Mouse (Mus musculus): ENCODE results near the gene Frmd4b.
"Not testable (repeated sequence)": the region's sequence is repeated elsewhere in the genome, so short reads cannot be mapped to it uniquely, and the experiment has no call there.

Frmd4b gene

DNA sequence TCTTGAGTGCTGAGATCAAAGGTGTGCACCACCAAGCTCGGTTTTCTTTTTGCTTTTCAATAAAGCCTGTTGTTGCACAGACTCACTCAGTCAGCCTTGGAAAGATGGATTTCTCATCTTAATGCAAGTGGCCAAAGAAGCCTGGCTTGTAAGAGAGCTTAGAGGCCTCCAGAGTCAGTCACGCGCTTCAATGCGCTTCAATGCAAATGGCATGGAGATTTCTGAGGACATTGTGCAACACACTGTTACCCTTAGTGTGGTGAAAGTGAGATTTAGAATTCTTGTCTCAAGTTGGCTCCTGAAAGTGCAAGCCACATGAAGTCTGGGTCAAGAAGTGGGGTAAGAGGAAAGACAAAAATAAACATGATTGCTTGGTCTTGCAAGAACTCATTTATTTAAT, 236.1 kb downstream of the Frmd4b start:
- intact Hi-C loops (cut with DNase I), result no loop called here

DNA sequence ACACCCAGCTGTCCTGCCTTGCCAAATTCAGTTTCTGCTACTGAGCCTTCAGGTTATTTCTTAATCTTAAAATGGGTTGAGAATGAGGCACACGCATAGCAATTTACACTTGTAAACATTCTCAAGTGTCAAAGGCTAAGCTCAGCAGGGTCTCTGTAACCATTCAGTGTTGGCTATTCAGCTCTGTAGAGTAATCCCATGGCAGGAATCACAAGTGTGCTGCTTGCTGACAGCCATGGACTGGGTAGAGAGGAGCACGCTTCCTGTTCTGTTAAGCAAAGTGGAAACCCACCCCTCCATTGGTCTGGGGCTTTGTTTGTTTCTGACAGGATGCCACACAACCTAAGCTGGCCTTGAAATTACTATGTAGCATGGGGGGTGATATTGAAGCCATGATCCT, 246.4 kb downstream of the Frmd4b start:
- intact Hi-C loops (cut with DNase I), result no loop called here

DNA sequence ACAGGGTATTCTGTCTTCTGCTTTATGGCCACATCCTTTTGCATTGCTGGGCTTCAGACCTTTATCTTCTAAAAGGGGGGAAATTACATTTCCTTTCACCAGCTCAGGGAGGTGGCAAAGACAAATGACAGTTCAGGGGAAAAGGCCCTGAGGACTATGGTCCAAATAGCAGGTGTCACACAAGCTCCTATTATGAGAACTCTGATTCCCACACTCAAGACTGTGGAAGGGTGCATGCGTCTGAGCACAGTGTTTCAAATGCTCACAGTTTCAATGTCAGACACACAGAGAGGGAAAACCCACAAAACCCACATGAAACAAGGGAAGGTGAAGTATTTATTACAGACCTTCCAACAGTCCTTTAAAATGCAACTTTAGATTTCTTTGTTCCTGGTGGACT, 246.9 kb downstream of the Frmd4b start:
- intact Hi-C loops (cut with DNase I), result no loop called here

DNA sequence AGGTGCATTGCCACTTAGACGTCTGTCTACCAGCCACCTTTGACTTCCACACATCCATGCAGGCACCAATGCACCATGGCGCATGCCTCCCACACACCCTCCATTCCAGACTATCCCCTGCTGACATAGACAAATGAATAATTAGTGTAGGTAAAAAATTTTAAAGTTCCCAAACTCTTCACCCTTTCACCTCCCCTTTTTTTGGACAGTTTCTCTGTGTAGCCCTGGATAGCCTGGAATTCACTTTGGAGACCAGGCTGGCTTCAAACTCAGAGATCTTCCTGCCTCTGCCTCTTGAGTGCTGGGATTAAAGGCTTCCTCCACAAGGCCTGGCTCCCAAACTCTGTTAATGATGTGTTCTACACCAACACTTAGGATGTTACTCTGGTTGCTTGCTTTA, 253.5 kb downstream of the Frmd4b start:
- intact Hi-C loops (cut with DNase I), result no loop called here

DNA sequence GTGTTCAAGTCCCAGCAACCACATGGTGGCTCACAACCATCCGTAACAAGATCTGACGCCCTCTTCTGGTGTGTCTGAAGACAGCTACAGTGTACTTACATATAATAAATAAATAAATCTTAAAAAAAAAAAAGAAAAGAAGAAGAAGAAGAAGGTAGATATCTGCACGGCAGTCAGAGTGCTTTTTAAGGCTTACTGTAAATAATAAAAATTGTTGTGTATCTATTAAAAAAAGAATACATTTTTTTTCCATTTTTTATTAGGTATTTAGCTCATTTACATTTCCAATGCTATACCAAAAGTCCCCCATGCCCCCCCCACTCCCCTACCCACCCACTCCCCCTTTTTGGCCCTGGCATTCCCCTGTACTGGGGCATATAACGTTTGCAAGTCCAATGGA, 259.7 kb downstream of the Frmd4b start:
- intact Hi-C loops (cut with DNase I), result not testable (repeated sequence)

DNA sequence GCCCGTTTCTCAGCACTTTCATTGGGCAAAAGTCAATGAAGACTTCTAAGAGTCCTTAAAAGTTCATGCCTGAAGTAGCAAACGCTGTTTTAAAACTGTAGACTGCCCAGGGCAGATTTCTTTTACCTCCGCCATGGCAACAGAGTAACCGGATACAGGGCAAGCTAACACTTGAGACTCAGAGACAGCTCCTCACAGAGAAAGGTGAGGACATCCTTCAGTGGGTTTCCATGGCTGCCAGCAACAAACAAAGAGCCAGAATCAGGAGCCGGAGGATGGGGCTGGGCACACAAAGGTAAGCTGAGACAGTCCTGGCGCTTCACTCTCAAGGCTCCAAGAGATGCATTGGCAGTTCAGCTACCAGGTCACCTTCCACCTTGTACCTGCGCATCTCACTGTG, 260.7 kb downstream of the Frmd4b start:
- intact Hi-C loops (cut with DNase I), result no loop called here

DNA sequence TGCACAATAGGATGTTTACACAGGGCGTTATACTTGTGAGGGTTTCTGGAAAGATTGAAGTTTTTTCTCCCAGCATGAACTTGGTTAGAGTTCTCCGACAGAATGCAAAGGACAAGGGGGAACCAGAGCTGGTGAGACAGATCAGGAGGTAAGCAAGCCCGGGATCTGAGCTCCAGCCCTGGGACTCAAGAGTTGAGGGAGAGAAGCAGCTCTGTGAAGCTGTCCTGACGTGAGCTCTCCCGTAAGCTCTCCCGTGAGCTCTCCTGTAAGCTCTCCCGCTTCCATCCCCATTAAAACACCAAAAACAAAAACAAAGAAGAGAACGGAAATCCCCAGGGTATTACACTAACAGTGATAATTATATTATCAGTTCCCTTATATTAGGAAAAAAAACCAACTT, 262.2 kb downstream of the Frmd4b start:
- intact Hi-C loops (cut with DNase I), result no loop called here

DNA sequence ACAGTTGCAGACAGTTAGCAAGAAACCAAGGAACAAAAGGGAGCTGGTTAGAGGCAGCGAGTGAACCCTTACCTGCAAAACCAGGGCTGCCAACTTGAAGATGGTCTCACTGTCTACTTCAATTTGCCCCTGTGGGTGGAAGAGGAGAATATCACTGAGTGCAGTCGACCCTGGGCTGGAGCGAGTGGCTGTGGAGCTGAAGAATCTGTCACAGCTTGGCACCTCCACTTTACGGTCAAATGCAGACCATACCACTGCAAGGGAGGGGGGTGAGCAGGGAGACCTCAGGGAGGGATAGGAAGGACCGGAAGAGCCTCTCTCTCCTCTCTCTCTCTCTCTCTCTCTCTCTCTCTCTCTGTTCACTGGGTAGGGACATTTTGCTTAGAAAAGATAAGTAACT, 263.4 kb downstream of the Frmd4b start:
- intact Hi-C loops (cut with DNase I), result no loop called here

DNA sequence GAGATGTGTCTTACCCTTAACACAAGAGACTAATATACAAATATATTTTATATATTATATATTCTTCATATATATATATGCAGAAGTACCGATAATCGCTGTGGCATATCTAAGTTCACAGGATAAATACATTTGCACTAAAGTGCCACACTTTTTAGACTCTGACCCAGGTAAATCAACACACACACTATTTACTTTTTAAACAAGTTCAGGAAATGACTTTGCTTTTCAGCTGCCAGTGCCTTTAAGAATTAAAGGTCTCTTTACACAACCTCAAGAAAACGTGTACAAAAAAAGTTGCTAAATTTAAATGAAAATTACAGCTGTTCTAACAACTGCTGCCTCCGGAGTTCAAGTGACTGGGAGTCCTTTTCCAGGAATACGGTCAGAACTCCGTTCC, 264.0 kb downstream of the Frmd4b start:
- intact Hi-C loops (cut with DNase I), result no loop called here

DNA sequence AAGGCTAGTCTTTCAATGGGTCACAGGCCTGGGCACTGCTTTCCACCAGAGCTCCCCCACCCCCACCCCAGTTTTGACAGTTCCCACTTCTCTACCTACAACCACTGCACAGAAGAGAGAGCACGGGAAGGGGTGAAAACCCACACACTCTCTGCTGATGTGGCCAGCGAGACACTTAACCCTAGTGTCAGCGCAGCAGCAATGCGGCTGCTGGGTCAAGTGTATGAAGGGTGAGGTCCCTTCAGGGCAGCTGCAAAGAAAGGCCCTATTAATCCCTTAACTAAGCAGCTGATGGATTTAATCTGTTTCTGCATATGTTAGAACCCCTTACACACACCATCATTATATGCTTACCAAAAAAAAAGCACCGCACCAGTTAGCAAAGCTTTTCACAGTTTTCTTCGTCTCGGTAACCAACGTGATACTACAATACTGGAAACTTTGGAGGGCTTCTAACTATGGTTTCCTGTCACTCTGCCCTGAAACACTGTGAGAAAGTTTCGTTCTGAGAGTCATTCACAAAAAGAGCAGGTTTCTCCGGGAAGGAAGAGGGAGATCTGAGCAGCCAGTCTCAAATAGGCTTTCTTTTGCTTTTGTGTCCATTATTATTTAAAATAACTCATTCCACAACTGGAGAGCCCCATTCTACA, 264.7 kb downstream of the Frmd4b start:
- intact Hi-C loops (cut with DNase I), result no loop called here

DNA sequence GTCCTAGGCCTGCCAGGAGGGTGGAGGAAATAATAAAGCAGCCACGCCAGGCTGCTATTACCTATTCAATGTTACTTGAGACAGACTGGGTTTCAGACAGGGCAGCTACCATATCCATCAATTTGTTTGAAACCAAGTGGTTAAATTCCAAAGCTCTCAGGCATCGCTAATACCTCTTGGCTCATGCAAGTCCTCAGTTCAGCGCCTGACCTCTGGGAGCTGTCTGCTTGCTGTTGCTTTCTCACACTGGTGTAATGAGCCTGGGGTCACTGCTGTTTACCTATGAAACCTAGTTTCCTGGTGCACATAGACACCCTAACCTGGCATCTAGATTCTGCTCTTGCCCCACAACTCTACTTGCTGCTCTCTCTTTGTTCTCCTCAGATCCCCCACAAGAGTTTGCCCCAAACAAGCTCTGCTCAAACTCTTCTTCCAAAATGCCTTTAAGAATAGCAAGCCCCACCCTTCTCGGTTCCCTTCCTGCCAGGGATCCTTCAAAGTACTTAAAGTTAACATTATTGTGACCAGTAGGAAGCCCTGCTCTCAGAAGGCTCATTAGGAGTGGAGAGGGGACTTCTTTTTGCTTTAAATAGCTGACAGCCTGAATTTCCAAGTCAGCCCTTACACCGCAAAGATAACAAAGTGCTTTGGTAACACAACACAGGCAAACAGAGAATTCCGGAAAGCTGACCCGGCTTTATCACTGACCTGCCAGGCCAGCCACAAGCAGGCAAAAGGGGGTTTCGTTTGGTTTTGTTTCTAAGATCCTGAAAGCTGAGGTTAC, 267.8 kb downstream of the Frmd4b start:
- intact Hi-C loops (cut with DNase I), result no loop called here

DNA sequence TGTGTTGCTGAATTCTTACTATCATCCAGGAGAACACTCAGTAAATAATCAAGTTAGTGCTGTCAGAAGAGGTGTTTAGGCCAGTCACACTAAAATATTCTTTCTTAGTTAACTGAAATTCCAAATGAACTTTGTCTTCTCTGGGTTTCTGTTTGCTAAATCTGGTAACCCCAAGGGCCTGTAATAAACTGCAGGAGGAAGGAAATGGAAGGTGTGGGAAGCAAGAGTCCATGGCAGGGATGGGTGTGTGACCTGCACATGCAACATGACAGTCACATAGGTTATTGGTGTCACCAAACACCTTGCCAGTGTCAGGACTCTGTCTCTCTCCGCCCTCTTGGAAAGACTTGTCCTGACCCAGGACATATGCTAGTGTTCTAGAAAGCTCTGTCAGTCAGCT, 270.4 kb downstream of the Frmd4b start:
- intact Hi-C loops (cut with DNase I), result no loop called here

DNA sequence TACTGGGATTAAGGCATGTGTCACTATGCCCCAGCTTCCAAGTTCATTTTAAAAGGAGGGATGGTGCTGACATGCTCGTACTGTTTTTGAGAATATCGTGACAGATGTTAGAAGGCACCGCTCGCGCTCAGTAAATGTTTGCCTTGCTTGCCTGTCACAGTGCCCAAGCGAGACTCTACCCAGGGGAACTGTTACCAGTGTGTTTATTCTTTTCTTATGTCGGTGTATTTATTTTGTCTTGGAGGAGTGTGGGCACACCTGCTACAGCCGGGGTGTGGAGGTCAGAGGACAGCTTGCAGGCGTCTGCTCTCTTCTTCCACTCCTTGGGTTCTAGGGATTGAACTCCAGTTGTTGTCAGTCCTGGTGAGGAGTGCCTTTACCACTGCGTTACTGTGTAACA, 270.8 kb downstream of the Frmd4b start:
- intact Hi-C loops (cut with DNase I), result no loop called here

DNA sequence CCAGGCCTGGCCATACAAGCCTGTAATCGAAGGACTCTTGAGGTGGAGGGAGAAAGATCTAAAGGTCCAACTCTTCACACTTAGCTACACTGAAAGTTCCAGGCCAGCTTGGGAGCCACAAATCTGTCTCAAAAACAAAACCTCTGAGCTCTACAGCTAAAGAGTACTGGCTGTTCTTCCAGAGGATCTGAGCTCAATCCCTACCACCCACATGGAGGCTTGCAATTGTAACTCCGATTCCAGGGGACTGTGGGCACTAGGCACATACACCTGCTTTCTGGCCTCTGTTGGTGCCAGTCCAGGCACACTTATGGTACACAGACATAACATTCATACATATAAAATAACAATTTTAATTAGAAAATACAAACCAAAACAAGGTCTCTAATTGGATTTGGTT, 271.4 kb downstream of the Frmd4b start:
- intact Hi-C loops (cut with DNase I), result no loop called here

DNA sequence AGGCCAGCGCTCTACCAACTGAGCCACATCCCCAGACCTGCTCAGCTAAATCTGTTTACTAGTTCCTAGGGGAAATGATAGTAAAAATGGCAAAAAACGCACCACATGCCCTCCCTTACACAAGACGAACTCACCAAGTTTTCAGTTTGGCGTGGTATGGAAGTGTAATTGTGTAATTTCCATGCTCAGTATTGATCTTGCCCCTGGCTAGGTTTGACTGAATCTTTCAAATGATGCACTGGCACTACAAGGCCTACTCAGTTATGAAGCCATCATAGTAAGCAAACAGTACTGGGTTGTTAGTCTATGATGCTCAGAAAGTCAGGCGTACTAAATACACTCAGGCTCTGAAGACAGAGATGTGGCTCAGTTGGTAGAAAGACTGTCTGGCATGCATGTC, 275.2 kb downstream of the Frmd4b start:
- intact Hi-C loops (cut with DNase I), result no loop called here

DNA sequence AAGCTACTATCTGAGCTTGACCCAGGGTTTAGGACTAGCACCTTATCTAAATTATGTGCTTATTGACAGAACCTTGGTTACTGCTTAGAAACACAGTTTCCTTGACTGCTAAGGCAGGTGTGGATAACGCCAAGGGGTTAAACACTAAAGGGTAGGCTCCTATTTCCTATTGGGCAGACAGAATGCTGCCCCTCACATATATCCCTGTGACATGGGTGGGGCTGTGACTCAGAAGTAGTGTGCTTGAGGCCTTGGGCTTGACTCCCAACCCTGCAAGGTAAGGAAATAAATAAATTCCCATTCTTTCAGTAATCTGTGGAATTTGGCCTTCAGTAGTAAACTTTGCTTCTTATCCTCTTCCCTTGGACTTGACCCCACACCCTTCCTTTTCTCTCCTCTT, 275.7 kb downstream of the Frmd4b start:
- intact Hi-C loops (cut with DNase I), result no loop called here

DNA sequence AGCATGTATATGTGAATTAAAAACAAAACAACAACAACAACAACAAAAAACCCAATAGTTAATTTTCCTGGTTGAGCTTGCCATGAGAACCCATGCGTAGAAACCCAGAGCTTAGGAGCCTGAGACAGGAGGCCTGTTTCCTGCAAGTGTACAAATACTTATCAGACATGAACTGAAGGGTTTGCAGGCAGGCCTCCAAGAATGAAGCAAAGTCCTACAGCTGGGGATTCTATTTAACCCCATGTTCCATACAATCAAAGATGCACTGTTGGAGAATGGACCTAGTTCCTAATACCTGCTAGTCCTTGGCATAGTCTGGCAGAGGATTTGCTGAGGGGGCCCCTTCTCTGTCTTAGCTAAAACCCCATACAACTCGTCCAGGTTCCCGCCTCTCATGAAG, 276.2 kb downstream of the Frmd4b start:
- intact Hi-C loops (cut with DNase I), result no loop called here

DNA sequence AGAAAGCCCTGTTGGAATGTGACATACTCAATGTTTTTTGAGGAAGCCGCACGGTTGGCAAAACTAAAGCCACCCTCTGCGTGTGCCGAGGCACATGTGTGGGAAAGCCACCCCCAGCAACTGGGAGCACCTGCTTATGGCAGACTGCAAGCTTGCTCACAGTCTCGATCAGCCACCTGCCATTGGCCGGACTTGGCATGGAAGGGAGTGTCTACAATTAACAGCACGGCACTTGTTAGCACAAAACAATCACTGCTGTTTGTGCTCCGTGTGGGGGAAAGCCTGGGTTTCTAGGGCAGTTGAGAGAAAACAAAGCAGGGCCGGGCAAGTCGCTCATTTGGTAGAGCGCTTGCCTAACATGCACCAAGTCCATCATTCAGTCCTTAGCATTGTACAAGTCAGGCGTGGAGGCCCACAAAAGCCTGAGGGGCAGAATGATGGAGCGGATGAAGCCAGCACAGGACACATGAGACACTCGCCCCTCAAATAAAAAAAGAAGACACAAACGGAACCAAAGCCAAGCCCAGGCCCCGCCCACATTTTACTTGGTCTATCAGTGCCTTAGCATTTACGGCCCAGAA, 277.0 kb downstream of the Frmd4b start:
- intact Hi-C loops (cut with DNase I), result no loop called here

DNA sequence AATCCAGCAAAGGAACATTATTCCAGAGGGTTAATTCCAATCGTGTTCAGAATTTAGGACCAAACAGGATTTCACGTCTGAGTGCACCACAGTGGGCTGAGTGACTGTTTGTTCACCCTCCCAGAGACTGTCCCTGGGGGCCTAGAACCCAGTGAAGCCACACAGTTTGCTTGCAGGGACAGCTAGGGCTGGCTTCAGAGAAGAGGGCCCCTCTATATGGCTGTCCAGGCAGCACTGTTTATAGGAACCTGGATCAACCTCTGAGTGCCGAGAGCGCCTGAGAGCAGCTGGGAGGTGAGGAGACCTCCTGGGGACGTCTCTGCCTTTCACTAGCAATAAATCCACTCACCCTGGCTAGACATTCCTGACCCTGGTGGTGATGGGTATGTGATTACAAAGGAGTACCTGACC, 278.1 kb downstream of the Frmd4b start:
- intact Hi-C loops (cut with DNase I), result no loop called here

DNA sequence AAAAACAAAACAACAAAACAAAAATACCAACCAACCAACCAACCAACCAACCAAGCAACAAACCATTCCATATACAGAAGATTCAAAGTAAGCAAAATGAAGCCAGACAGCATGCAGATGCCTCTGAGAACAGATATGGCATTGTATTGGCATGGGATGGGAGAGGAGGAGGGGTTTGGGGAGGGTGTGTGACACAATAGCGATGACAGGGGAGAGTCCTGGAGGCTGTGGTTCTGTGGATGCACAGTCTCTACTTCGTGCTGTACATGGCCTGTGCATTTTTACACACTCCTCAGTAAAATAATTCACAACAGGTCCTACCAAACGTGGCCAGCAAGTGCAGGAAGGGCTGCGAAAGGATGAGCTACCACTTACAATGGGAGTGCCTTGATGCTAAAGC, 278.5 kb downstream of the Frmd4b start:
- intact Hi-C loops (cut with DNase I), result no loop called here

DNA sequence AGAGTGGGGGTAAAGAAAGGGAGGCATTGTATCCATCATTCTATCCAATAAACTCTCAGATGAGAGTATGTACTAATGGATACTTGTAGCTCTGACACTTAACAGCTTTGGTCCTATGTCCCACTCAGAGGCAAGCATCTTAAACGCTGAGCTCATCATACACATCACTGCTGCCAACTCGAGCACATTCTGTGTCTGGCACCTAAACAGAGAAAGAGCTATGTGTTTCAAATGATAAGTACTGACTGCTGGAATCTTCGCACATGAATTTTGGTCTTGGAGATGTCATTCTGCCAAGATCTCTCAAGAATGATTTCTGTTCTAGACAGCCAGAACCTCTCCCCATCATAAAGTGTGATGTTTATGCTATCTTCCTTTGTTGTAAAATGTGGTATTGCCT, 284.0 kb downstream of the Frmd4b start:
- intact Hi-C loops (cut with DNase I), result no loop called here

DNA sequence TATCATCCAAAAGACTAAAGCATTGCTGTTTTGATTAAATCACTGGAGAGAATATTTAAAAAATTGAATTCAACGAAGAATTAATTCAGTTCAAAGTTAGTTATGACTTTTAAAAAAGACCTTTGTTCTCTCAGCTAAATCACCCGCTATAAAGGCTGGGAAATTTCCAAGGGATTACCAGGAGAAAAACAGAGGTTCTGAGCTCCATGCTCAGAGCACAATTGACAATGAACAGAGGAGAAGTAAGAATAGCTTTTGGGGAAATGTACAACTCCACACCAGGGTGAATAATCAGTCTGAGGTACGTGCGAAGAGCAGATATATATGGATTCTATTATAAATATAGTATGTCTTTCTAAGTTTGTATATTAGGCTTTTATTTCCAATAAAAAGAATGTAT, 293.4 kb downstream of the Frmd4b start:
- intact Hi-C loops (cut with DNase I), result no loop called here

DNA sequence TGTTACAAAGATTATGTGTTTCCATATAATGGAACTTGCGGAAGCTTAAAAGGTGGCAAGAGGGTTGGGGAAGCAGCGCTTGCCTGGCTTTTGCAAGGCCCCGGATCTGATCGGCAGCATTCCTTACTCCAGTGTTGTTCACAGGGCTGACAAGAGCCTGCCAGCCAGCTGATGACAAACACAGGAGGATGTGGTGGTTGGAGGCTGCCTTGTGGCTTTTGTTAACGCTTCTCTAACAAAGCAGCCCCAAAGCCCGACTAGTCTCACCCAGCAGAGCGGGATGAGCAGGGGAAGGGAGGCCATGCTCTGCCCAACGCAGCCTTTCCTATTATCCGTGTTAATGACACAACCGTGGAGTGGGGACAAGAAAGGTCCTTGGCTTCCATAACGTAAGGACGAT, 295.2 kb downstream of the Frmd4b start:
- intact Hi-C loops (cut with DNase I), result no loop called here
